Mouse (Mus musculus): ENCODE measurements at regions not wholly inside any gene's neighbourhood (a gene's known extent, or its start where the extent isn't known, plus 50 kb on each side); places are given as distances from the start of the nearest gene placed in this dataset.

DNA sequence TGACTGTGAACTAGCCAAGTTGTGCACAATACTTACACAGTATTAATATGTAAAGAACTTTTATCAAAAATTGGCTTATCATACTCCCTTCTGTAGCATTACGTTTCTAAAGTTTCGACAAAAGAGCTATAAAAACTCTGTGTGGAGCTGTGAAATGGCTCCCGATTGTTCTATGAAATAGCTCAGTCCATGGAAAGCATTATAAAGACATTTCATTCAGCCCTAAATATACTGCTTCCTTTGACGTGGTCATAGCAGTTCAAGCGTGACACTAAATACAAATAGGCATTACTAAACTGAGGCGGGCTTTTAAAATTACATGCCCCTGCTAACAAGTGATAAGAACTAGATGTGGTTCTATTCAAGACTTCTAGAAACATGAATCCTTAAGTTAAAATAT is 509.5 kb upstream of the Mgat4c start:
- no peak overlapping the region for H3K4me3 ChIP-seq (ENCODE audit: control insufficient read depth in 1 of 2, insufficient read depth in 1 of 2, low read depth in 2 of 2, low read length in 2 of 2)
- H3K36me3 ChIP-seq (ENCODE audit: control insufficient read depth in 1 of 2, insufficient read depth in 2 of 2, low read length in 2 of 2), result no peaks in the 10 kb centered on the region
- H3K27ac ChIP-seq (ENCODE audit: control insufficient read depth, low read depth, low read length), result no peak overlapping the region
- no peaks in the 10 kb centered on the region for H3K79me2 ChIP-seq (ENCODE audit: control insufficient read depth, insufficient read depth, low read length, poor library complexity)
- H3K9me3 ChIP-seq (replicated peaks; ENCODE audit: insufficient read depth, low read length), result no peaks in the 10 kb centered on the region
- no peak for DNase-seq (ENCODE audit: low read depth, low spot score)
- no peak overlapping the region for H3K9ac ChIP-seq (ENCODE audit: control insufficient read depth, low read depth, low read length, poor library complexity, severe bottlenecking)
- TF ChIP-seq TAL1 (IDR thresholded peaks at IDR 0.05; ENCODE audit: low read length) (no peak), UBTF (IDR thresholded peaks at IDR 0.05; ENCODE audit: borderline replicate concordance, insufficient read depth, low read depth, low read length) (no peak), NELFE (IDR thresholded peaks at IDR 0.05; ENCODE audit: low read depth, low read length) (no peak), RCOR1 (IDR thresholded peaks at IDR 0.05; ENCODE audit: low read depth, low read length) (no peak), POLR2AphosphoS5 (IDR thresholded peaks at IDR 0.05; ENCODE audit: borderline replicate concordance, low read depth, low read length) (no peak), KAT2A (conservative IDR thresholded peaks at IDR 0.05; ENCODE audit: low read depth, low read length) (no peak), USF1 (IDR thresholded peaks at IDR 0.05; ENCODE audit: low read depth, low read length) (no peak), ZKSCAN1 (IDR thresholded peaks at IDR 0.05; ENCODE audit: low read depth, low read length) (no peak), RAD21 (IDR thresholded peaks at IDR 0.05; ENCODE audit: low read depth, low read length) (no peak), MXI1 (IDR thresholded peaks at IDR 0.05; ENCODE audit: low read depth, low read length) (no peak), SIN3A (IDR thresholded peaks at IDR 0.05; ENCODE audit: low read length) (no peak), CTCF (IDR thresholded peaks at IDR 0.05 in 2 of 3, conservative IDR thresholded peaks at IDR 0.05 in 1 of 3; ENCODE audit: control insufficient read depth in 1 of 3, insufficient read depth in 1 of 3, low read depth in 2 of 3, low read length in 3 of 3, poor library complexity in 1 of 3, severe bottlenecking in 1 of 3) (no peak), ELF1 (IDR thresholded peaks at IDR 0.05; ENCODE audit: low read depth, low read length) (no peak), MAFK (IDR thresholded peaks at IDR 0.05; ENCODE audit: borderline replicate concordance, low read depth, low read length) (no peak), JUND (IDR thresholded peaks at IDR 0.05; ENCODE audit: low read depth, low read length) (no peak), GABPA (IDR thresholded peaks at IDR 0.05; ENCODE audit: low read depth, low read length) (no peak), ZMIZ1 (IDR thresholded peaks at IDR 0.05; ENCODE audit: low read depth, low read length) (no peak), MAX (IDR thresholded peaks at IDR 0.05; ENCODE audit: low read length) (no peak)
- H3K27me3 ChIP-seq (ENCODE audit: control insufficient read depth in 1 of 2, insufficient read depth in 2 of 2, low read length in 2 of 2), result no peaks in the 10 kb centered on the region
- H3K4me1 ChIP-seq (ENCODE audit: control insufficient read depth in 1 of 2, insufficient read depth in 2 of 2, low read length in 2 of 2), result no peaks in the 10 kb centered on the region

DNA sequence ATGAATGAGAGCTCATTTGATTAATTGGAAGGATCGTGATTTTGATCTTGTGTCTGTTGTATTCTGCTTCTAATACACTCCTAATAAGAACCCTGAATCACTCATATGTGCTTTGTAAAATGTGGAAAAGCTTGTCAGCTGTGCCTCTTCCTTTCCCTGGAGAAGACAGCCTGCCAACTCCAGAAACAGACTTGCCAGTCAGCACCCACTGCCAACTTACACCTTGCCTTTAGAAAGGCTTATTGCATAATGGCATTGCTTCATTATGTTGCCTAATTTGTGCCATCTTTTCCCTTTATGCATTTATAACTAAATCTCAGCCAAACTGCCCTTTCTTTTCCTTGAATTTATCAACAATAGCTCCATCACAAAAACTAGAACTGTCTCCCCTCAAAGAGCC is 492.1 kb upstream of the Mgat4c start:
- Histone ChIP-seq H3K9ac (ENCODE audit: control insufficient read depth, low read depth, low read length, poor library complexity, severe bottlenecking) (no peak overlapping the region), H3K27me3 (ENCODE audit: control insufficient read depth in 1 of 2, insufficient read depth in 2 of 2, low read length in 2 of 2) (no peaks in the 10 kb centered on the region), H3K4me1 (ENCODE audit: control insufficient read depth in 1 of 2, insufficient read depth in 2 of 2, low read length in 2 of 2) (no peaks in the 10 kb centered on the region), H3K4me3 (ENCODE audit: control insufficient read depth in 1 of 2, insufficient read depth in 1 of 2, low read depth in 2 of 2, low read length in 2 of 2) (no peak overlapping the region), H3K79me2 (ENCODE audit: control insufficient read depth, insufficient read depth, low read length, poor library complexity) (no peaks in the 10 kb centered on the region), H3K27ac (ENCODE audit: control insufficient read depth, low read depth, low read length) (no peak overlapping the region), H3K36me3 (ENCODE audit: control insufficient read depth in 1 of 2, insufficient read depth in 2 of 2, low read length in 2 of 2) (no peaks in the 10 kb centered on the region), H3K9me3 (replicated peaks; ENCODE audit: insufficient read depth, low read length) (no peaks in the 10 kb centered on the region)
- DNase-seq (ENCODE audit: low read depth, low spot score), result no peak
- no peak for TF ChIP-seq JUND (IDR thresholded peaks at IDR 0.05; ENCODE audit: low read depth, low read length)
- TF ChIP-seq CTCF (IDR thresholded peaks at IDR 0.05 in 2 of 3, conservative IDR thresholded peaks at IDR 0.05 in 1 of 3; ENCODE audit: control insufficient read depth in 1 of 3, insufficient read depth in 1 of 3, low read depth in 2 of 3, low read length in 3 of 3, poor library complexity in 1 of 3, severe bottlenecking in 1 of 3), result no peak
- no peak for TF ChIP-seq GATA1 (IDR thresholded peaks at IDR 0.05; ENCODE audit: low read depth, low read length)
- TF ChIP-seq POLR2A (IDR thresholded peaks at IDR 0.05; ENCODE audit: control insufficient read depth in 1 of 2, insufficient read depth in 1 of 2, low read depth in 1 of 2, low read length in 2 of 2, poor library complexity in 1 of 2), result no peak
- TF ChIP-seq RAD21 (IDR thresholded peaks at IDR 0.05; ENCODE audit: low read depth, low read length), result no peak
- no peak for TF ChIP-seq MAFK (IDR thresholded peaks at IDR 0.05; ENCODE audit: borderline replicate concordance, low read depth, low read length)
- no peak for TF ChIP-seq CHD1 (IDR thresholded peaks at IDR 0.05; ENCODE audit: low read depth, low read length)
